Mouse (Mus musculus) gastrocnemius, postnatal 4 days (tissue): ENCODE data around the gene Bpifb1. TPM values are rescaled to one million over a fixed set of nuclear protein-coding genes. Genes with fewer than 3 reads are reported as not detected.
"Not testable (repeated sequence)": the region's sequence is repeated elsewhere in the genome, so short reads cannot be mapped to it uniquely, and the experiment has no call there.

Source experiments
- DNase-seq, 2 experiments: peaks; one replicate each; pipeline ENCODE4 v3.0.0; 2021 to 2022; ENCODE audit warnings: low spot score in 2 of 2, mixed read lengths in 2 of 2
- long read RNA-seq, 2 experiments: library from polyadenylated mRNA; stranded (forward); transcript quantifications; one replicate each; pipeline ENCODE4 v2.0.0; 2021
- total RNA-seq, 2 experiments: library from RNA; stranded (reverse); gene quantifications; 2 replicates each; pipeline ENCODE4 v1.2.3; 2021

Gene Bpifb1
- total RNA-seq = not detected
- long read RNA-seq, experiment 1 = 0 reads
- long read RNA-seq, experiment 2 = 0 reads

- no peak for DNase-seq
These were observed at the start of gene Bpifb1 for GRCm38 (mm10) chr2:154190546-154191258. Gene Bpifb1 (plus strand): TSS chr2:154190818.

- no peak for DNase-seq
These were observed 48.0 kb upstream of the Bpifb1 start, which contains the start of gene Bpifa1 for GRCm38 (mm10) chr2:154142580-154142979. Gene Bpifa1 (plus strand): TSS chr2:154142880.

- DNase-seq = no peak
These were observed 46.9 kb upstream of the Bpifb1 start for GRCm38 (mm10) chr2:154143735-154144134.

GRCm38 (mm10) chr2:154147496-154147895, 43.1 kb upstream of the Bpifb1 start:
- DNase-seq = no peak

- DNase-seq = peak in 1 of 2 experiments; percentile 37
These were observed 32.2 kb upstream of the Bpifb1 start for GRCm38 (mm10) chr2:154158433-154158832.

GRCm38 (mm10) chr2:154162307-154162706, 28.3 kb upstream of the Bpifb1 start, which contains the start of gene Bpifa5:
Gene Bpifa5 (plus strand): TSS chr2:154162607.
- no peak for DNase-seq

GRCm38 (mm10) chr2:154163306-154163705, 27.3 kb upstream of the Bpifb1 start:
- no peak for DNase-seq

GRCm38 (mm10) chr2:154169172-154169571, 21.4 kb upstream of the Bpifb1 start:
- no peak for DNase-seq

GRCm38 (mm10) chr2:154171621-154172020, 19.0 kb upstream of the Bpifb1 start:
- DNase-seq = no peak

- DNase-seq = peak in 1 of 2 experiments; percentile 28
These were observed 17.3 kb upstream of the Bpifb1 start for GRCm38 (mm10) chr2:154173313-154173712.

GRCm38 (mm10) chr2:154181900-154182299, 8.7 kb upstream of the Bpifb1 start:
- DNase-seq = not testable (repeated sequence)

GRCm38 (mm10) chr2:154183061-154183460, 7.6 kb upstream of the Bpifb1 start:
- DNase-seq = not testable (repeated sequence)

- DNase-seq = no peak
These were observed 5.3 kb upstream of the Bpifb1 start for GRCm38 (mm10) chr2:154185319-154185718.

GRCm38 (mm10) chr2:154185748-154186147, 4.9 kb upstream of the Bpifb1 start:
- DNase-seq = no peak

GRCm38 (mm10) chr2:154187468-154187867, 3.1 kb upstream of the Bpifb1 start:
- no peak for DNase-seq

GRCm38 (mm10) chr2:154189877-154190434, 662 bp upstream of the Bpifb1 start:
- no peak for DNase-seq

- no peak for DNase-seq
These were observed 1.5 kb downstream of the Bpifb1 start for GRCm38 (mm10) chr2:154192141-154192540.

GRCm38 (mm10) chr2:154193071-154193470, 2.5 kb downstream of the Bpifb1 start:
- no peak for DNase-seq

GRCm38 (mm10) chr2:154193994-154194504, 3.4 kb downstream of the Bpifb1 start:
- DNase-seq = no peak

- no peak for DNase-seq
These were observed 6.4 kb downstream of the Bpifb1 start for GRCm38 (mm10) chr2:154197036-154197435.

- no peak for DNase-seq
These were observed 14.0 kb downstream of the Bpifb1 start for GRCm38 (mm10) chr2:154204630-154205029.

- DNase-seq = peak in 1 of 2 experiments; percentile 24
These were observed 16.3 kb downstream of the Bpifb1 start for GRCm38 (mm10) chr2:154206908-154207307.
